Comparison of ENCODE assay signal across 10 mouse cellular contexts in the genomic region with DNA sequence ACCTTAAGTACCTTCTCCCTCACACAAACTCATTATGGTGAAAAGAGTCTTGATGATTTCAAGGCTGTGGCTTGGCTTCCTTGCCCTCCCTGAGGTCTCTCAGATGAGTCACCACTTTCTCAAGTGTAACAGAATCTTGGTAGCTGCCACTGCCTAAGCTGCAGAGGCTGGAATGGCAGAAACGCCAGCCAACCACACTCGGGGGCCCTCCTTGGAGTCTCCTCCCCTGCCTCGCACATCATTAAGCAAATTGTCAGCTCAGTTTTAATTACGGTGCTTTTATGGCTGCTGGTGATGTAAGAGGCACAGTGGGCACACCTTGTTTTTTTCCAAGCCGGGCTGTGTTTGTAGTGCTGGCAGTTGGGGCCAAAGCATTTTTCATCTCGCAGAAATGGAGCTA.
A peak's percentile ranks its signal among the peaks of the same experiment; 100 is the strongest.
DNase-seq lines count a peak whose midpoint lies in the region; ATAC-seq lines count a peak whose summit lies in the region.
"Had no signal": no experiment of that assay in that cellular context is flagged by ENCODE, and none has a peak within 500 bp of the region (broad histone marks: within the 10 kb centered on the region; RNA-seq: fewer than 3 reads in every experiment).

No protein-coding gene starts in this region.

- H3K4me3 ChIP-seq in midbrain, embryonic 15.5 days: no peak overlapping the region
- no peak overlapping the region for H3K4me3 ChIP-seq in midbrain, embryonic 14.5 days (replicated peaks; ENCODE audit: low read depth, low read length)
- H3K4me3 ChIP-seq in forebrain, embryonic 13.5 days: no peak overlapping the region
- H3K4me3 ChIP-seq: megakaryocyte, embryonic 14.5 days had no signal

- ATAC-seq in midbrain, embryonic 15.5 days (replicated peaks): 0 out of 2 replicates have a peak, but pooled peaks have one; percentile 45
- no peak for ATAC-seq in midbrain, embryonic 14.5 days (ENCODE audit: low FRiP score, low TSS enrichment)
- ATAC-seq in forebrain, embryonic 13.5 days: peak; percentile 93

- no peaks in the 10 kb centered on the region for H3K9me3 ChIP-seq in midbrain, embryonic 15.5 days
- no peaks in the 10 kb centered on the region for H3K9me3 ChIP-seq in midbrain, embryonic 14.5 days (ENCODE audit: control insufficient read depth, low read length)
- H3K9me3 ChIP-seq in forebrain, embryonic 13.5 days (replicated peaks): no peaks in the 10 kb centered on the region
- H3K9me3 ChIP-seq: megakaryocyte, embryonic 14.5 days had no signal

- H3K36me3 ChIP-seq in midbrain, embryonic 15.5 days (replicated peaks): no peaks in the 10 kb centered on the region
- no peaks in the 10 kb centered on the region for H3K36me3 ChIP-seq in midbrain, embryonic 14.5 days (ENCODE audit: control insufficient read depth, insufficient read depth, low read length)
- no peaks in the 10 kb centered on the region for H3K36me3 ChIP-seq in forebrain, embryonic 13.5 days (ENCODE audit: poor library complexity, severe bottlenecking)

- H3K27me3 ChIP-seq in midbrain, embryonic 15.5 days (replicated peaks): no peaks in the 10 kb centered on the region
- no peaks in the 10 kb centered on the region for H3K27me3 ChIP-seq in midbrain, embryonic 14.5 days (ENCODE audit: control insufficient read depth, insufficient read depth, low read length)
- no peaks in the 10 kb centered on the region for H3K27me3 ChIP-seq in forebrain, embryonic 13.5 days
- H3K27me3 ChIP-seq: megakaryocyte, embryonic 14.5 days had no signal

- no peak overlapping the region for H3K27ac ChIP-seq in midbrain, embryonic 15.5 days
- H3K27ac ChIP-seq in midbrain, embryonic 14.5 days (replicated peaks; ENCODE audit: low read depth, low read length): no peak overlapping the region
- no peak overlapping the region for H3K27ac ChIP-seq in forebrain, embryonic 13.5 days

- H3K4me1 ChIP-seq in midbrain, embryonic 15.5 days: no peaks in the 10 kb centered on the region
- H3K4me1 ChIP-seq in midbrain, embryonic 14.5 days (ENCODE audit: control insufficient read depth, insufficient read depth, low read length): no peaks in the 10 kb centered on the region
- H3K4me1 ChIP-seq in forebrain, embryonic 13.5 days: peaks cover 4% of the 10 kb centered on the region; the same call in 1 of the 2 replicates
- H3K4me1 ChIP-seq: megakaryocyte, embryonic 14.5 days had no signal

- no peak for DNase-seq in midbrain, embryonic 14.5 days
- DNase-seq in kidney, postnatal 14 days: peak; percentile 41
- DNase-seq in right cerebral cortex, postnatal 10 days (ENCODE audit: low spot score in 2 of 2): peak; percentile 37 to 38
- no peak for DNase-seq in frontal cortex, postnatal 25 days (ENCODE audit: low spot score in 2 of 2)
- DNase-seq in urinary bladder, postnatal 4 days (ENCODE audit: low spot score in 2 of 2): no peak
- no peak for DNase-seq in left cerebral cortex, adult 9 months (ENCODE audit: low spot score in 2 of 2)
- DNase-seq: heart, postnatal 14 days had no signal

- H3K9ac ChIP-seq in midbrain, embryonic 15.5 days: no peak overlapping the region
- H3K9ac ChIP-seq in midbrain, embryonic 14.5 days (replicated peaks; ENCODE audit: low read length): no peak overlapping the region
- no peak overlapping the region for H3K9ac ChIP-seq in forebrain, embryonic 13.5 days

- WGBS in midbrain, embryonic 15.5 days: 77% methylated on average over 6 of the region's 6 CpGs
- WGBS in midbrain, embryonic 14.5 days: 73% methylated on average over 6 of the region's 6 CpGs
- 38% methylated on average over 6 of the region's 6 CpGs for WGBS in forebrain, embryonic 13.5 days

- H3K4me2 ChIP-seq in midbrain, embryonic 15.5 days: no peak overlapping the region
- H3K4me2 ChIP-seq in midbrain, embryonic 14.5 days (ENCODE audit: low read length): no peak overlapping the region
- peak overlapping the region; percentile 33 for H3K4me2 ChIP-seq in forebrain, embryonic 13.5 days

Comparison
In these comparisons a context has a peak if more than half of its experiments do, and no peak if none do; other contexts are left out.
1. DNase-seq: peak in kidney, postnatal 14 days (single experiment) and right cerebral cortex, postnatal 10 days (2 of 2); none in midbrain, embryonic 14.5 days (single experiment), frontal cortex, postnatal 25 days (0 of 2), urinary bladder, postnatal 4 days (0 of 2) and left cerebral cortex, adult 9 months (0 of 2).